Mouse (Mus musculus) ovary, postnatal 36 days (tissue): ENCODE data around the gene Xylt1.

Experiments
- DNase-seq: peaks from one replicate; pipeline ENCODE4 v3.0.0; 2022; ENCODE audit warnings: low spot score, mixed read lengths

Gene Xylt1

DNA sequence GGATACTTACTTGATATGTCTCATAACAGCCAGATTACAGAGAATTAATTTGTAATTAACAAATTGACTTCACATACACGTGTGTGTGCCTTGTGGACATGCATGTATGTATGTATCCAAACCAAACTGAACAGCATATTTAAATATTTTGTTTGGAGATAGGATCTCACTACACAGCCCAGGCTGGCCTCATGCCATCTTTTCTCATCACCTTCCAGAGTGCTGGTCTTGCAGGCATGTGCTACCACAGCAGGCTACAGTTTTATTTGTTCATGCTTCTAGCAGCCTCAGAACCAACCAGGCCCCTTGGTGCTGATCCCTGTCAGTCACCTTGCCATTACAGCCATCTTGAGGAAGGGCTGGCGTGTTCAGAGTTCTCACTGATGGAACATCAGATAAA, 233.6 kb downstream of the Xylt1 start:
- no peak for DNase-seq

DNA sequence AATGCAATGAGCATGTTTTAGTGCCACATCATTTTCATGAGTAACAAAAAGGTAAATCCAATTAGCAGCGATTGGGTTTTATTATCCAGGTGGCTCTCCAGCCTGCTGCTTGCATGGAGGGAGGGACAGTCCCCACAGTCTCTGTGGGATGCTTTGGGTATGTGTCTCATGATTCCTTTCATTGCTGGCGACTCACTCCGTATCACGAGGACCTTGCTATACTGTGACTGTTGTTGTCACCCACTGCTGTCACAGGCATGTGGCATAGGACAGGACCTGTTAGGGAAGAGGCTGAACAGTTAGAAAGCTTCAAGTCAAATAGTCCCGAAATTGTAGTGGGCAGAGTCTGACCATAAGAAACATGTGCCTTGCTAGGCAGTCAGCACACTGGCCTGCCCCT, 234.1 kb downstream of the Xylt1 start:
- no peak for DNase-seq

- DNase-seq = no peak
Observed at GRCm38 (mm10) chr7:117616277-117616676, 235.5 kb downstream of the Xylt1 start.

DNA sequence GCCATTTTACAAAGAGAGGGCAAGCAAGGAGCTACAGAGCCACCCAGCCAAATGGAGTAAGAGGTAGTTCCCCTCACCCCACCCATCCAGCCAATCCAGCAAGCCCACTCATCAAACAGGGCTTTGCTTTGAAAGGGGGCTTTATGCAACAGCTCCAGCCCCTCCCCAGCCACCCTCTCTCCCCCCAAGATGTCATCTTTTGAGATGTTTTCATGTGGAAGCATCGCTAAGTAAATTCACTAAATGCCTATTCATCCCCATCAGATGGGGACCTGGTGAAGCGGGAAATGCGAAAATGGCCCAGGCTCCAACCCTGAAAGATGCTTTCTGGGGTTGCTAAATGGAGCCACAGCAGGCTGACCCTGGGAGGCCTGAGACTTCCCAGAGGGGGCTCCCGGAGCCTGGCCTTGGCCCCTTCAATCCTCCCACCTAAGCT, 238.0 kb downstream of the Xylt1 start:
- no peak for DNase-seq

DNA sequence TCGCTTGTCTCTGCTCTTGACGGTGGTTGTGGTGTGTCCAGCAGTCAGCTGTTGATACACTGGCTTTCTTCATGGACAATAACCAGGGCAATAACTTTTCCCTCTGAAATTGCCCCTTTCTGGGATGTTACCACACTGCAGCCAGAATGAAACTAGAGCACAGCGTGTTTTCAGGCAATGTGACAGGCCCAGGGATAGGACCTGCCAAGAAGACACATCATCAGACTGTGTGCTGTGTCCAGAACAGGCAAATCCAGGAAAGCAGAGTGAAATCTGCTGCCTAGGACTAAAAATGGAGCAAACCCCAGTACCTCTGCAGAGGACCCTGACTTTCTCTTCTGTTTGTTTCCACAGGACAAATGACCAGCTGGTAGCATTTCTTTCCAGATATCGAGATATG, 240.8 kb downstream of the Xylt1 start:
- DNase-seq = no peak

DNA sequence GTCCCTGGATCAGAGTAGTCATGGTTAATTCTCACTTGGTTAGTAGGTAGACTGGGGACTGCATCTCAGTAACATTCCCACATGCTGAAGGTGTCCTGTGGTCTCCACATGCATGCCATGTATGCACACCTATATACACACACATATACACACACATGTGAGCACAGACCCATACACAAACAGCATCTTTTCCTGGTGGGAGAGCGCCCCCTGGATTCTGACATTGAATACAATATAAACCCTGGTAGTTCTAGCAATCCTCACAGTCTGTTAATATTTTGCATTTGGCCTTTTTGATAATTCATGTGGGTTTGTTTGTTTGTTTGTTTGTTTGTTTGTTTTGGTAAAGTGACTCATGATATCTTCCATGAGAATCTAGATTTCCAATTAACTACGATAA, 242.0 kb downstream of the Xylt1 start:
- DNase-seq = peak; percentile 16

- DNase-seq = no peak
Observed at GRCm38 (mm10) chr7:117628791-117629190, 248.0 kb downstream of the Xylt1 start.

GRCm38 (mm10) chr7:117630657-117631056, 249.9 kb downstream of the Xylt1 start:
- DNase-seq = peak; percentile 20

DNA sequence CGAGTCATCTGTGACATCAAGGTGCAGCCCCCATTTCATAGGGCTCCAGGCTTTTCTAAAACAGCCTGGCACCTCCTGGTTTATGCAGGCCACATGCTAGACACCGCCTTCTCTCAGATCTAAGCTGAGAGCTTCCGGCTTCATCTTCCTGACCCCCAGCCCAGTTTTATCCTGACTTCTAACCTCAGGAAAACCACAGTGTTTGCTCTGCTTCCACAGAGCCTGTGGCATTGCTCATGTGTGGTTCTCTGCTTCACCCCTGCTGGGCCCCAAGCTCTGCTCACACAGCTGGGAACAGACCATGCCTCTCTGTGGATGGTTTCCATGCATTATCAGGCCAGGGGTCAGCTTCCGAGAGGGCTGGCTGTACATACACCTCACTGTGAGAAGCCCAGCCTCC, 254.8 kb downstream of the Xylt1 start:
- no peak for DNase-seq

DNA sequence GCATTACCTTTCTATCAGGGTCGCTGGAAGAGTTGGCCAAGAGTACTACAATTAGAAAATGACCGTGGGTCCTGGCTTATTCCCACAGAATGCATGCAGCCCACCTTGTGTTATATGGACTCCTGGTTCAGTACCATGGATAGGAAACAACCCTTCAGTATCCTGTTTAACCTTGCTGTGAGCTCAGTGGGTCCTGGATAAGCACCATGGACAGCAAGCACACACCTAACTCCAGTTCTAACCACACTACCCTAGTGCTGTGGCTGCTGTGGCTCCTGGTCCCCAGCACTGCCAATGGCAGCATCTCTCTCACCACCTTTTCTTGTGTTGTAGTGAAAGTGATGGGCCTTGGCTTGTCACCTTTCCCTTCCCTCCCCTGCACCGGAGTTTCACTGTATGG, 255.9 kb downstream of the Xylt1 start:
- DNase-seq = no peak

GRCm38 (mm10) chr7:117637997-117638396, 257.2 kb downstream of the Xylt1 start:
- DNase-seq = no peak

- no peak for DNase-seq
Observed at GRCm38 (mm10) chr7:117652637-117653036, 271.9 kb downstream of the Xylt1 start.

DNA sequence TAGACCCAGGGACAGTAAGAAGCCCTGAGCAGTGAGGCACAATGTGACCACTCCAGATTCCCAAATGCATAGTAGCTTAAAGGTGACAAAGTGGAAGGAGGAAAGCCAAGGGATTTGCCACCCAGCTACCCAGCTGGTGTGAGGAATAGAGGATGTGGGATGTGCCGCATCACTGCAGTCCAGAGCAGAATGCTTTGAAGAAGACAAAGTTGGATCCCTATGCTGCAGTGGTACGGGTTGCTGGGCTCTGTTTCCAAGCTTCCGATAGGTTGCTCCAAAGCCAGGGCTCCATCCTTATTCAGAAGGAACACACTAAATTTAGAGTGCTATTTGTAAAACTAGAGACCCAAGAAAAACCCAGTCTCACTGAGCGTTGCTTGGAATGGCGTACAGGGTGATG, 275.0 kb downstream of the Xylt1 start:
- no peak for DNase-seq

DNA sequence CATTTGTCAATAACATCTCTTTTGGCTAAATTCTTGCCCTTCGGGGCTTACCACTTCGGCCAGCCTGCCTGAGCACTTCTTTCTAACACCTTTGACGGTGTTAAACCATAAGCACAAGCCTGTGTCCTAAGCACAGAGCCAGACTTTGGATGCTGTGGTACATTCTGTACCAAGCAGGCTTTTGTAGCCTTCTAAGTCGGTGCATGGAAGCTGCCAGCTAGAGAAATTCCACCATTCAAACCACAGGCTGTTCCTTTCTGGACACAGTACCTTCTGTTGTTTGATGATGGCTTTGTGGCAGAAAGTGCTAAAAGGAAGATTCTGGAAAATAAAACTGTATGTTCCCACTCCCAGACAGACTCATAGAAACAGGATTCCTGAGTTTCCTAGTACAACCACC, 277.4 kb downstream of the Xylt1 start:
- no peak for DNase-seq

GRCm38 (mm10) chr7:117658739-117659138, 278.0 kb downstream of the Xylt1 start:
- DNase-seq = no peak

DNA sequence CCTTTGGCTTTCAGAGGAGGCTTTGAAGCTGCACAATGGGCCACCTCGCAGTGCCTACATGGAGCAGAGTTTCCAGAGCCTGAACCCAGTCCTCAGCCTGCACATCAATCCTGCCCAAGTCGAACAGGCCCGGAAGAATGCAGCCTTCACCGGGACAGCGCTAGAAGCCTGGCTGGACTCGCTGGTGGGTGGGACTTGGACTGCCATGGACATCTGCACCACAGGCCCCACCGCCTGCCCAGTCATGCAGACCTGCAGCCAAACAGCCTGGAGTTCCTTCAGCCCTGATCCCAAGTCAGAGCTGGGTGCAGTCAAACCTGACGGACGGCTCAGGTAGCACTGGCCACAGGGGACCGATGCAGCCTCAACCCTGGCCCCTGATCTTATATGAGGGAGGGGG, 286.5 kb downstream of the Xylt1 start:
- no peak for DNase-seq

DNA sequence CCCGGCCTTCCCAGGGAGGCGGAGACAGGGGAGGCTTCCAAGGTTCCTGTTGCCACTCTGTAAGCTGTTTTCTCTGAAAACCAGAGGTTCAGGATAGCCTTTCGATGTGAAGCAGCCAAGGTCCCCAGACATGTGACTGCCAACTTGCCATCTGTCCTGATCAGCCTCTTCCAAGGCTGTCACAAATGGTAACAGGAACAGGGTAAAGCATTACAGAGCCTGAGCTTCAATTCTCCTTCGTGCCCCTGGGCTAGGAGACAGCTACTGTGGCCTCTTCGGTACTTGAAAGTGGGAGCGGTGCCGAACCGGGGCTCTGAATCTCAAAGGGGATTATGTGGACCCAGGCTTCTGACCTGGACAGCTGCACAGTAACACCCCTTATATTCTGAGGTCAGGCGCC, 287.4 kb downstream of the Xylt1 start:
- DNase-seq = no peak

DNA sequence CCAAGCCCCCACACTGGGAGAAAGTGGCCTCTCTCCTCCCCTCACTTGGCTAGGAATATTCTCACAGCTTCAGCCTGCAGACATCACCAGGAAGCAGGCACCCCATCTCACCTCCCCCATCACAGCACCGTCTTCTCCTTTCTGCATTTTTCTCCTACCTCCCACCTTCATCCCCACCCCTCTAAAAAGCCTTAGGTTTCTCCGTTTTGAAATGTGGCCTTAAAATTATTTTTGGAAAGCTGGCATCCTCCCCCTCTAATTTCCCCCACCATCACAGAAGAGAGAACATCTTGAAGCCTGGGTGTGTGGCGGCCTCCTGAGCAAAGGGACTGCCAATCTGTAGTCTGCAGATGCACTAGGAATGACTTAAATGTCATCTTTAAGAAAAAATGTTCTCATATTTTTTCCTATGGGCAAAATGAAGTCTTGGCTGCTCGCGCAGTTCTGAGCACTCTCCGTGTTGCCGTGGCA, 291.4 kb downstream of the Xylt1 start:
- DNase-seq = no peak

GRCm38 (mm10) chr7:117686120-117686996, 305.6 kb downstream of the Xylt1 start:
- no peak for DNase-seq

- DNase-seq = no peak
Observed at GRCm38 (mm10) chr7:117686997-117687302, 306.2 kb downstream of the Xylt1 start.

GRCm38 (mm10) chr7:117695612-117696011, 314.8 kb downstream of the Xylt1 start:
- DNase-seq = peak; percentile 4

DNA sequence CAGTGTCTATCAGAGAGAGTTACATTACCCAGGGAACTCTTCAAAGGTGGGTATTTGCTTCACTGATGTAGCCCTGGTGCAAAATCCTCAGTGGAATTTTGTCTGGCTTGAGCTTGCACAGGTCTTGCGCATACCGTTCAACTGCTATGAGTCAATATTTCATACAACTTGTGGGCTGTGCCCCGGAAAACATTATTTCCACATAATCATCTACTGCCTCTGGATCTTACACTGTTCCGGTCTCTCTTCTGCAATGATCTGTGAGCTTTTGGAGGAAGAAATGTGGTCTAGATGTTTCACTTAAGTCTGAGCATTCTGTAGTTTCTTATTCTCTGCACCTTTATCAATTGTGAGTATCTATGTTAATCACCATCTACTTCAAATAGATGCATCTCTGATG, 316.9 kb downstream of the Xylt1 start:
- no peak for DNase-seq

DNA sequence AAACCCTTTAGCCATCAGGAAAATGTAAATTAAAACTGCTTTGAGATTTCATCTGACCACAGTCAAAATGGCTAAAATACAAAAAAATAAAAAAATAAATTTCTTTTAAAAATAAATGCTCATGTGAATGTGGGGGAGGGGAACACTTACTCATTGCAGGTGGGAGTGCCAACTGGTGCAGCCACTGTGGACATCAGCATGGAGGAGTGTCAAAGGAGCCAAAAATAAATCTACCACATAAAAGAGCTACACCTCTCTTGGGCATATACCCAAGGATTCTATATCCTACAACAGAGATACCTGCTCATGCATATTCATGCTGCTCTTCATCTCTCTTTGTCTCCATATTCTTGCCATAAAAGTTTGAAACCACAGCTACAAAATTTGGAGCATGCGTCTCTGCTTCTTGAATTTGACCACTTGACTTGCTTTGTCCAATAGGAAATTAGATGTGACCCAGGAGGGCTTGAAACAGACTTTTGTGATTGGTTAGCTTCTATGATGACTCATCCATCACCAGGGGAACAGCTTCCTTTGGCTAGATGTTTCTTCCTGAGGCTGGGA, 317.9 kb downstream of the Xylt1 start:
- DNase-seq = no peak
